In genomic region chr12:113610924-113611323, GRCm38 (mm10) we compare ENCODE assay signal across 8 mouse cellular contexts.
DNase-seq lines count a peak whose midpoint lies in the region; ATAC-seq and TF ChIP-seq lines count a peak whose summit lies in the region.

No protein-coding gene starts in this region.

- TF ChIP-seq POLR2A in heart, adult 2 months (IDR thresholded peaks at IDR 0.05; ENCODE audit: insufficient read depth, low read depth, low read length), result no peak

- intact Hi-C loops in heart, adult 2 months (cut with DNase I), result loop anchor here (10.0 kb wide), 1 partner anchor 396 kb away; no protein-coding TSS in a partner anchor

- H3K36me3 ChIP-seq in heart, adult 2 months (ENCODE audit: control insufficient read depth, insufficient read depth, low read length), result no peaks in the 10 kb centered on the region
- no peaks in the 10 kb centered on the region for H3K36me3 ChIP-seq in limb, embryonic 11.5 days (ENCODE audit: control insufficient read depth, insufficient read depth, low read length)

- H3K4me2 ChIP-seq in limb, embryonic 11.5 days (ENCODE audit: low read depth, severe bottlenecking), result no peak overlapping the region

- TF ChIP-seq CTCF in heart, adult 2 months (IDR thresholded peaks at IDR 0.05), result peak; percentile 64

- ATAC-seq in limb, embryonic 11.5 days (ENCODE audit: insufficient number of reproducible peaks, low FRiP score, low TSS enrichment, low read depth), result no peak

- no peaks in the 10 kb centered on the region for H3K27me3 ChIP-seq in heart, adult 2 months (ENCODE audit: control insufficient read depth, insufficient read depth, low read length)
- H3K27me3 ChIP-seq in limb, embryonic 11.5 days (ENCODE audit: control insufficient read depth, insufficient read depth, low read length), result no peaks in the 10 kb centered on the region

- H3K4me3 ChIP-seq in heart, adult 2 months, result no peak overlapping the region
- H3K4me3 ChIP-seq in limb, embryonic 11.5 days (ENCODE audit: low read depth, low read length), result no peak overlapping the region

- H3K27ac ChIP-seq in heart, adult 2 months, result no peak overlapping the region
- H3K27ac ChIP-seq in limb, embryonic 11.5 days (replicated peaks; ENCODE audit: low read depth, low read length), result no peak overlapping the region

- no peak for TF ChIP-seq EP300 in heart, adult 2 months (IDR thresholded peaks at IDR 0.05; ENCODE audit: insufficient read depth, low read depth, low read length)

- DNase-seq in heart, adult 2 months, result no peak
- DNase-seq in heart, adult 11 months, result no peak
- peak; percentile 6 for DNase-seq in ovary, postnatal 14 days (ENCODE audit: low spot score)
- DNase-seq in ovary, adult 18-20 months (ENCODE audit: low spot score), result no peak
- peak; percentile 64 for DNase-seq in adrenal gland, postnatal 14 days
- DNase-seq in limb, embryonic 11.5 days (ENCODE audit: low spot score), result peak; percentile 61
- no peak for DNase-seq in spleen, postnatal 4 days (ENCODE audit: low spot score in 2 of 2)
- DNase-seq in MN1 (ENCODE audit: low spot score), result no peak

- H3K9ac ChIP-seq in heart, adult 2 months (ENCODE audit: low read depth, low read length), result no peak overlapping the region
- H3K9ac ChIP-seq in limb, embryonic 11.5 days (ENCODE audit: low read length), result no peak overlapping the region

- no peaks in the 10 kb centered on the region for H3K79me2 ChIP-seq in heart, adult 2 months (replicated peaks; ENCODE audit: control insufficient read depth, insufficient read depth, low read length)

- WGBS in heart, adult 2 months, result 35% methylated on average over 4 of the region's 4 CpGs
- WGBS in limb, embryonic 11.5 days, result 47% methylated on average over 4 of the region's 4 CpGs

- no peaks in the 10 kb centered on the region for H3K4me1 ChIP-seq in heart, adult 2 months (ENCODE audit: control insufficient read depth, insufficient read depth, low read length)
- H3K4me1 ChIP-seq in limb, embryonic 11.5 days (ENCODE audit: control insufficient read depth, insufficient read depth, low read length), result no peaks in the 10 kb centered on the region

- no peaks in the 10 kb centered on the region for H3K9me3 ChIP-seq in limb, embryonic 11.5 days (ENCODE audit: control insufficient read depth, low read length)

Comparison
In these comparisons a context has a peak if more than half of its experiments do, and no peak if none do; other contexts are left out.
1. DNase-seq: peak in ovary, postnatal 14 days (single experiment), adrenal gland, postnatal 14 days (single experiment) and limb, embryonic 11.5 days (single experiment); none in heart, adult 2 months (0 of 2), heart, adult 11 months (single experiment), ovary, adult 18-20 months (single experiment), spleen, postnatal 4 days (0 of 2) and MN1 (single experiment).